Mouse (Mus musculus): ENCODE measurements around the gene Olfr556.

DNA sequence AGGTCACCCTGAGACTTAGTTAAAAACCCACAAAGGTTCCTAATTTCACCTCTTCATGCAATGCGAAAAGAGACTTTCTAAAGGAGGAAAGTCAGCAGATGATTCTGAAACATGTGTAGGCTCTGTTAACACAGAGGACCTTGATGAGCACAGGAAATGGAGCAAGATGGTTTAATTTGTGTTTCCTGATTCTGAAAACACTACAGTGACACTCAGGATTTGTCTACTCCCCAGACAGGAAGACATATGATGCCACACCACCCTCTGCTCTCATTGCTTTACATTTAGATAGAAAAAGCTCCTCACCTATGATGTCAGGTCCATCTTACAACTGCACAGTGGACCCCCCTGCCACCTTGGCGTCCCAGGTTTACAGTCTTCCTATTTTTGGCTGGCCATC lies 11.5 kb downstream of the Olfr556 start:
- no peak for TF ChIP-seq CTCF (IDR thresholded peaks at IDR 0.05; ENCODE audit: low read depth, low read length)
- no peak for TF ChIP-seq POLR2A (IDR thresholded peaks at IDR 0.05; ENCODE audit: extremely low read depth, insufficient read depth, low read length)

Data from liver, adult 2 months (tissue).